Mouse (Mus musculus) lung, postnatal 25 days (tissue): ENCODE results near the gene Cntrl.

Source experiments
- DNase-seq: peaks from one replicate; pipeline ENCODE4 v3.0.0; 2022; ENCODE audit warnings: low spot score

Cntrl gene

DNA sequence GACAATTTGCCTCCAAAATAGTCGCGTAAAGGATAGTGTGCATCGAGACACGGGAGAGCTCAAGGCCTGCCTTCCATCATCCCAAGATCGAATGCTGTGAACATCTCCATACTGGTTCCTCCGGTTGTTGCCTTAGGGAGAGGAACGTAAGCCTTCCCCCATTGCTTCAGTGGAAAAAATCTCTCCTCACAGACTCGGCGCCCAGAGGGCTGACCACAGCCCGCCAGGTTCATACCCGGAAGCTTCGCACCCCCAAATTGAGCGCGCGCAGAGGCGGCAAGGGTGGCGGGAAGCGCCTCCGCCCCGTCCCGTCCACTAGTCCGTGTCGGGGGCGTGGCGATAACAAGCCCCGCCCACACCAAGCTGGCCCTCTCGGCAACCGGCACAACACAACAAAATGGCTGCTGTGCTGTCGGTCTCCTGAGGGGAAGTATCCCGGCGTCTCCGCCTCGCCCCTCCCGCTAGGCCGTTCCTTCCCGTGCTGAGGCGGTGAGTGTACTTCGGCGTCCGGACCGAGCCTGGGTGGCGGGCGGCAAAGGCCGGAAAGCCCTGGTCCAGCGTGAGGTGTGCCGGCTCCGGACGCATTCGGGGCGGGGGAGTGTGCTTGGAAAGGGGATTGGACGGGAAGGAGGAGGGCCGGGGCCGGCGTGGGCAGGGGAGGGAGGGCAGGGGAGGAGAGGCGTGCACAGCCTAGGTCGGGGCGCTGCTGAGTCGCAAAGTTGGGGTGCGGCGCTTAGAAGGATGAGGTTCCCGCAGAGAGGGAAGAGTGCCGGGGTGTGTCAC lies at the start of gene Cntrl:
Cntrl (plus strand) TSS at position 352 of the 783 bp plus-strand sequence.
- peak; percentile 95 for DNase-seq

GRCm38 (mm10) chr2:35060256-35060655 lies 49.0 kb upstream of the Cntrl start:
- no peak for DNase-seq

- DNase-seq, result no peak
Measured at GRCm38 (mm10) chr2:35060897-35061296, 48.4 kb upstream of the Cntrl start.

DNA sequence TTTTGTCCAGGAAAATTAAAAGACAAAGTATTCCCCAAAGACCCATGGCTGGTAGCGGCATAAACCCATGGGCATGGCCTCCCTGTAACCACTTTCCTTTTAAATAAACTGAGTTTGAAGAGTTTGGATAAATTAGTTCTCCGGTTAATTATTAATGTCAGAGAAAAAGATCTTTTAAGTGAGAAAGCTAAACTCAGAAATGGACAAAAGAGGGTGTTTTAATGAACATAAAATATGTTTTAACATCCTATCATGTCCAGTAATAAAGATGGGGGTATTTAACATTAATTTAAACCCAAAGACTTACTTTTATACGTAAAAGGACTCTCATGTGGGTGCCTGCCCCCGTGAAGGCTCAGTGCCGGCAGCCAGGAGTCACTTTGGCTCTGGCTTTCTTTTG lies 48.0 kb upstream of the Cntrl start, which contains the start of gene Hc:
Hc (minus strand) TSS at position 101 of the 400 bp plus-strand sequence.
- no peak for DNase-seq

- peak; percentile 22 for DNase-seq
Measured at GRCm38 (mm10) chr2:35063333-35064030, 45.8 kb upstream of the Cntrl start.

- DNase-seq, result no peak
Measured at GRCm38 (mm10) chr2:35066525-35067082, 42.7 kb upstream of the Cntrl start.

DNA sequence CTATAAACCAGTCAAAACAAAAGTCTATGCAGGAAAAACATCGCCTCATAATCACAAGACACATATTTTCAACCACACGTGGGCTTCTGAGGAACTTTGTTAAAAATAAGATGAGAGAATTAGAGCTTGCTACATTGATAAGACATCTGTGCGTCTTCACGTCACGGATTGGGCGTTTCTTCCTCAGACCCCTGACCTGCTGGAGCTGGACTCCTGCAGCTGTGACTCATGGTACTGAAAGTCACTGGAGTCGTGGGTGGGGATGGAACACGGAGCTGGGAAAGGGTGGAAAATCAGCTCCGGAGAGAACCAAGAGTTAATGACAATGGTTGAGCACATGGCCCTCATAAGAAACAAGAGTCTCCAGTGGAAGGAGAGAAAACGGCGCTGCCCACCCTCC lies 42.2 kb upstream of the Cntrl start:
- DNase-seq, result no peak

DNA sequence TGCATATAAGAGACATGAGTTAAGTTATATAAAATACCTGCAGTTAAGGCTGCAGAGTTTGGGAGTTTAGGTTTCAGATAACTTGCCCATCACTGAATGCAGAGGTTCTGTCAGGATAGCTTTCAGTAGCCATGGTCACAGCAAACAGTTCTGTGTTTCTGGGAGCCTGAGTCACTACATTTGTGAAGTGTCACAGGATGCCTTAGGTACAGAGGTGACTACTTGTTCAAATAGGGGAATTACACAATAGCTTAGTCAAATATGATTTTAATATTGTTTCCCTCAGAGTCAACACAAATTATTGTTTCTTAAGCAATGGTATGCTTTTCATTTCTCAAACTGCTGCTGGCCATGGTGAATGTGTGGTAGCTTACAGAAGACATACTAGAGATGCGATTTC lies 40.2 kb upstream of the Cntrl start:
- DNase-seq, result no peak

DNA sequence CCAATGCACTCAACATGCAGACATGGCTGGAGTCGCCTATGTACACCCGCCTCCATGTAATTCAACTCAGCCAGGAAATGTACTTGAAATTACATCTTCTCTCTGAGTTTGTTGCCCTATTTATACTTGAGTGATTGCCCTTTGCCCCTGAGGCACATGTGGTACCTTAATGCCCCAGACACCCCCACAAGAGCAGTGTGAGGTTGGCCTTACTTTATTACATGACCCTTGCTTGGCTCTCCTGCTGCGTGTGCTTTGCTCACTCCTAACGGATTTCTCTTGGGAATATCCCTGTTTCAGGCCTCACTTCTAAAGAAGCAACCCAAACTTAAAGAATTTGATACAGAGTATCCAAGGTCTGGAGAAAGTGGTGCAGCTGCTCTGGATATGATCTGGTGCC lies 39.0 kb upstream of the Cntrl start:
- DNase-seq, result no peak

DNA sequence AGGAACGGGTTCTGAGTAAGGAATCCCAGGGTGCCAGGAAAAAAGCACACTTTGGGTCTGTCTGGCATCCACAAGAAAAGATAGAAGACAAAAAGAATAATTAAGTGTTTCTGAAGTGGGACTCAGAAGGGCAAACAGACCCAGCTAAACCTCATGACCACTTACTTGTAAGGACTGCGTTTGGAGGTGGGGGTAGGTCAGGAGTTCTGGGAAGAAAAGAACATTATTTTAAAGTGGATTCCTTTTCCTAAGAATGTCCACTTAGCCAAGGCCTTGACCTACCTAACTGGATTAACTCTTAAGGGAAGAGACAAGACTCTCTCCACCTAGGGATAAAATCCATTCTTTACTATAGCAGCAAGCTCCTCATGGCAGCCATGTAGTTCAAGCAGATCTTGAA lies 36.7 kb upstream of the Cntrl start:
- DNase-seq, result peak; percentile 10

GRCm38 (mm10) chr2:35074328-35074727 lies 35.0 kb upstream of the Cntrl start:
- no peak for DNase-seq

- DNase-seq, result no peak
Measured at GRCm38 (mm10) chr2:35079166-35079565, 30.1 kb upstream of the Cntrl start.

DNA sequence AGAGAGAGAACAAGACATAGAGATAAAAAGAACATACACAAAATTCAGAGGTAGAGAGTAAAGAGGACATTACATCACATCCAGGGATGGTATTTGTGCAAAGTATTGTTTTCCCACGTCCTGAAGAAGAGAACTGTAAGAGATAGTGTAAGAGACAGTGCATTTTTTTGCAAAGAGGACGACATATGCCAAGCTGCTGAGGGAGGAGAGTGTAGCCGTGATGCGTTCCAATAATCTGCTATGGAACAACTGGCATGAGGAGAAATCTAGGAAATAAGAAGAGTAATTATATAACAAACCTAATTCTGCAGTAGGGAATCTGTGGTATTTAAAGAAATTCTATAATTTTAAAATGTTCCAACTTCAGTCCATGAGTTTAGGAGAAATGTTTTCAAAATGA lies 21.9 kb upstream of the Cntrl start:
- DNase-seq, result no peak

DNA sequence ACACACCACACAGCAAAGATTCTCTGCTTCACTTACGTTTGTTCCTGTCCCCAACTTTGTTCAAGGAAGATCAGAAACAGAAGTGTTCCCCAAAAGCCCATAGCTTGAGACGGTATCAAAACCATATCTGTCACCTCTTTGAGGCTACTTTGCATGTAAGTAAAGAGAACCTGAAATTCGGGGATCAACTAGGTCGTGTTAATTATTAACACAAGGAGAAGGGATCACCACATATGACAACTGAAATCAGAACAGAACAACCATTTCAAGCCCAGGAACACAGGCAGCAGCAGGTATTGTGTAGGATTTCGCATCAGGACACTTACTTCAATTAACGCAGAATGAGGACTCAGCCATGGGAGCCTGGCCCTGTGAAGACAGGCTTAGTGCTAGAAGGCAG lies 8.8 kb upstream of the Cntrl start:
- no peak for DNase-seq

- no peak for DNase-seq
Measured at GRCm38 (mm10) chr2:35101443-35101842, 7.8 kb upstream of the Cntrl start, which contains the start of gene AI182371. Gene AI182371, minus strand, starts transcription at chr2:35101543.

- no peak for DNase-seq
Measured at GRCm38 (mm10) chr2:35102777-35103176, 6.5 kb upstream of the Cntrl start.

DNA sequence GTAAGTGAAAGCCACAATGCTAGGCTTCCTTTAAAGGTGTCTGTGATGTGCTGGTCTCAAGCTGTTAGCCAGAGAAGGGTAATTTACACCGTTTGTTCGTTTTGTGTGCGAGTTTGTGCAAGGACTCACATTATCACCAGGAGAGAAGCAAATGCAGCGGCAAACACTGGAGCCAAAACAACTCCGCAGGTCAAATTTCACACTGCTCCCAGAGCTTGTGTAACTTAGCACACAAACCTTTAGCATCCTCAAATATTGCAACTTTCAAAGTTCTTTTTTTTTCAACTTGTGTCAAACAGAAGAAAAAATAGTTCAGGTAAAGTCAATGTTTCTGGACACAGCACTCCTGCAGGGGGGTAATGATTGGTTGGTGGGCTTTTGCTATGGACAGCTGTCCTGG lies 5.7 kb upstream of the Cntrl start:
- no peak for DNase-seq

GRCm38 (mm10) chr2:35104843-35105242 lies 4.4 kb upstream of the Cntrl start:
- no peak for DNase-seq

GRCm38 (mm10) chr2:35107984-35108635 lies 1.2 kb upstream of the Cntrl start:
- DNase-seq, result peak; percentile 77

- peak; percentile 67 for DNase-seq
Measured at GRCm38 (mm10) chr2:35108712-35109111, 580 bp upstream of the Cntrl start.

DNA sequence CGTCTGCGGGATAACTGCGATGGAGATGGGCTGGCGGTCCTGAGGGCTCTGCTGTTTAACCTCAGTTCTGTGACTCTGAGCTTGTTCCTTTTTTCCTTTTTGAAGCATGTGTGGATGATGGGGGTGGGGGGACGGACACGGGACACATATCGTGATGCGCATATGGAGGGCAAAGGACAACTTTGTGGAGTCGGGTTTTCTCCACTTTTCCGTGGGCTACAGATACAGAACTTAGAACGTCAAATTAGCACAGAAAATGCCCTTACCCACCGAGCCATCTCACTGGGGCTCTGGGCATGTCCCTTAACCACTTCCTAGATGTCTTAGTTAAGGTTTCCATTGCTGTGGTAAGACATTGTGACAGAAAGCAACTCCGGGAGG lies 622 bp downstream of the Cntrl start:
- no peak for DNase-seq

DNA sequence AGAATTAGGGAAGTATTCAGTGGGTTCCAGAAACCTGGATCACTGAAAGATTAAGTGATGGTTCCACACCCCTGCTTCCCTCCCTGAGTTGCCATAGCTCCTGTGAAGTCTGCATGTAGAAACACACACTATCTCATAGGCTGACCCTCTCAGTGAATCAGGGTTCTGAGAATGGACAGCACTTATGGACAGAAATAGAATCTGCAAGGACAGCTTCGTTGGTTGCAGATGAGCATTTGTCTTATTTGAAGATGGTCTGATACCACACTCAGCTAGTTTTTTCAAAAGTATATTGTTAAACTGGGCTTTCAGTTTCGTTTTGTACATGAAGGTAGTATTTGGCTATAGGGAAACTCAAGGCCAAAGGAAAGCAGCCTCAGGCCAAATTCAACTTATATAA lies 1.2 kb downstream of the Cntrl start:
- DNase-seq, result no peak

- no peak for DNase-seq
Measured at GRCm38 (mm10) chr2:35124716-35125115, 15.4 kb downstream of the Cntrl start.
